Mouse (Mus musculus) A20 (cell line): ENCODE data around the gene Mcu.

Experiments
- DNase-seq: peaks from one replicate; pipeline ENCODE4 v3.0.0-alpha.2; 2011; ENCODE audit warnings: low read depth, low spot score

Gene Mcu

DNA sequence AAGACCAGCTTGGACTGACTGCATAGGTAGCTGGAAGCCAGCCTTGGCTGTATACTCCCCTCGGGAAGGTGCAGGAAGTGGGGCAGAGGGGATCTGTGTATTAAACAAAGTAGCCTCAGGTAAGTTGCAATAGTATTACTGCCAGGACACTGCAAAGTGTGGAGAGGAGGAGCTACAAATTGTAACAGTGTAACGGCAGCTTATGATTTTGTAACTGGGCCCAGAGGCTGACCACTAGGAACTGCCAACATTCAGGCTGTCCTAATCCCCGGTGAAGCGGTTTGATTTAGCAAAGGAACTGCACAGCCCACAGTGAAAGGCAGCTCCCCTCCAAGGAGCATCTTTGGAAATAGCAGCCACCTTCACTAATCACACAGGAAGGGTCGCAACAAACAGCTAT lies 3.2 kb downstream of the Mcu start:
- DNase-seq = no peak

DNA sequence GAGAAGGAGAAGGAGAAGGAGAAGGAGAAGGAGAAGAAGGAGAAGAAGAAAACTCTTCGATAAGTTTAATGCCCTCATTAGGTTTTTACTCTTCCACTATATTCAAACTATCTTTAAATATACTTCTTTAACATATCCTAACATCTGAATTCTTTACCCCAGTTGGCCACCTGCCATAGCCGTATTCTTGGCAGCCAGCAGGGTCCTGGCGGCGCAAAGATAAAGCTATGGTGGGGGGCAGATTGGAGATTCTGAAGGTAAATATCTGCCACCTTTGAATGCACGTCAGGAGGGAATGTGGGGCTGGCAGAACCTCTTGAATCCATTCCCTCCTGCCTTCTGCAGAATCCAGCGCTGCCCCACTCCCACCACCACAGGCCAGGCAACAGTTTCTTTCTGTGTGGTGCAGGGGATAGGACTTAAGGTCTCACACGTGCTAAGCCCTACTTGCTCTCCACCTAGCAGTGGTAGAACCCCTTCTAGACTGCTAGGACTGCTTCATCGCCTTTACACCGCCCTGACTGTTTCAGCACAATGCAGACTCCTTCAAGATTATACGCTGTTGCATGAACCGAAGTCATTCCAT lies 11.5 kb downstream of the Mcu start:
- DNase-seq = no peak

DNA sequence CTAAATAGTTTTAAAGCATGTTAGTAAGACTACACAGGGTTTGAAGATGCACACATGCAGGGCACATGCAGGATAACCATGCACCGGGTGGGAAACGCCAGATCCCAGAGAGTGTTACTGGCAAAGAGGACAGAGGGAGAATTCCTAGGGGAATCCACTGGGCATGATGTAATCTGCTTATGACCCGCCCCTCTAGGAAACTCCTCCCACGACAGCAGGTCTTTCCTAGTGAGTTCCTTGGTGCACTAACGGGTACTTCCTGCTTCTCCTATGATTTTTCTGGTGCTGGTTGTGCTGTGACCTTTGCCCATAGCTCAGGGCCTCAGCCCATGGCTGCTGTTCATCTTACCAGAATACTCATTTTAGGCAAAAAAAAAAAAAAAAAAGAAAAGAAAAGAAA lies 12.6 kb downstream of the Mcu start:
- DNase-seq = no peak

DNA sequence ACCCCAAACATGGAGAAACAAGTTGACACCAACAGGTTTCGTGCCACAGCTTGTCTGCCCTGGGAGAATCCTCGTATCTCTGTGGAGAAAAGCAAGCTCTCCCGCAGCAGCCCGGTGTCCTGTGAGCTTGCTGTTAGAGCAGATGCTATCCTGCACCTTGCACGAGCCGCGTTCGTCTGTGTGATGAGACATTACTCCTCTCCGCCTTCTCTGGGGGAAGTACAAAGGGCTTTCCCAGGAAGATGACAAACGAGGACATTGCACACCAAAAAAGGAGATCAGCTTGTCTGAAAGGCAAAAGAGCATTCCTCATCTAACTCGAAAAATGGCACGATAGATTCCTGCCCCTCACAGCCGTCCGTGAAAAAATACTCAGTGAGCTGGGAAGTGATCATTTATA lies 13.6 kb downstream of the Mcu start:
- DNase-seq = no peak

DNA sequence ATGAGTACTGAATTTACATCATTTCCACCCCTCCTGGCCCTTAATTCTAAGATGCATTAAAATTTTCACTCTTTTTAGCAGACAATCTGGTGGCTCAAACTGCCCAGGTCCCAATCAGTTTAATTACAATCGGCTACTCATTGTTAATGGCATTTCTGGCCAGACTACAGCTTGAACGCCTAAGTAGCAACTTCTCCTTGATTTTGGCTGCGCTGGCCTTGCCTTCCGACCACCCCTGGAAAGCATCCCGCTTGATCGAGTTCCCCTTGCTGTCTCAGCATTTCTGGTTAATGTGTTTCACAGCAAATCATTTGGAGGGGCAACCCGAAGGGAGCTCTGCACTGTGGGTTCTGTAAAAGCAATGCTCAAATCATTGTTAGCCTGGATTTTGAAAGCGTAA lies 14.4 kb downstream of the Mcu start:
- no peak for DNase-seq

DNA sequence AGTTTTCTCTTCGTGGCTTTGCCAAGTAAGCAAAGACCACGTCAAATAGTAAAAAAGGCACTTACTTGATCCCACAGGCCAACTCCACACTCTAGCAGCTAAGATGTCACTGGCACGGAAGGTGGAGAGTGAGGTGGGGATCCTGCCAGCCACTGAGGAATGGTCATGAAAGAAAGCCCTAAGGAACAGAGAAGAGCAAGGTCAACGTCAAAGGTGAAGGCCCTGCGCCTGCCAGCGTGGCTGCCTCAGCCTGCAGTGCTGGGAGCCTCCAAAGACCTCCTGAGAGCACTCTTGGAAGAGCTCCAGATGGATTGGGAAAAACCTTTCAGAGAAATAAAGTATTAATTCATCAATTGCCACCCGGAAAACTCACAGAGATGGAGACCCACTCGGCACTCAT lies 16.0 kb downstream of the Mcu start:
- DNase-seq = no peak

DNA sequence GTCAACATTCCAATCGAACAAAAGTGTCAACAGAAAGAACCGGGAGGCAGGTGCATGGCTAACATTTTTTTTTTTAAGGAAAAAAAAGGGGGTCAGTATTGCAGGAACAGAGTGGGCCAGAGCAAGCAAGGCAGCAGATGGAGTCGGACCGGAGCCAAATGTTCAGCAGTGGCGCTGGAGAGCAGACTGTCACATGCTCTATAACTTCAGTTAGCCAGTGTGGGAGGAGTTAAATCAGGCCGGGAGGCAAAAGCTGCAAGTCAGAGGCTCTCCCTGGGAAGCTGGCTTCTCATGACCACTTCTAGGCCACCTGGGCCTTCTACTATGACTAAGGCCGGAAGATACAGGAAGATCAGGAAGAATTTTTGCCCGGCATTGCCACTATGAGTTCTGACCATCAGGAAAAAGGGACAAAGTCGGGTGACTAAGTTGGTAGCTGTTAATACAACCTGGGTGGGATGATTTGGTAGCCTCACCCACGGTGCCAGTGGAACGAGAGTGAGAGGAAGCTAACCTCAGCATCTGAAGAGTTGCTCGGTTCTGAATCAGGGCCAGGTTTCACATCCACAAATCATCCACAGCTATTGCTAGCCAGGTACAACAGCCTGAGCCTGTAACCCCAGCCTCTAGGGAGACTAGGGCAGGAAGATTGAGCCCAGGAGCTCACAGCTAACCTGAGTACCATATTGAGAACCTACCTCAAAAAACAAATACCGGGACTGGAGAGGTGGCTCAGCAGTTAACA lies 22.5 kb downstream of the Mcu start:
- DNase-seq = peak; percentile 63

DNA sequence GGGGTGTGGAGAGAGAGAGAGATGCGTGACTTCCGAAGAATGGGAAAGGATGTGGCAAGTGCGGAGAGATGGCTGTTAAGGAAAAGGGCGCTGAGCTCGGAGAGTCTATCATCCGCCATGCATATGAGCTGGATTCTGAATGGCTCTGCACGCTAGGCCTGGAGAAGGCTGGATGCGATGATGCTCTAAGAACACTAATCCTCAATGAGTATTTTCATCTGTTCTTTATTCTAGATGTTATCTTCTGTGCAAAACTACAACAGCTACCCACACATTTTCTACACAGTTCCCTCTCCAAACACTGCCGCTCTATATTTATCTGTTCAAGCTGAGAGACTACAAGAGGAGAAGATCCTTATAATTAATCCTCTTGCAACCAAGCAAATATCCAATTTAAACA lies 25.9 kb downstream of the Mcu start:
- no peak for DNase-seq

DNA sequence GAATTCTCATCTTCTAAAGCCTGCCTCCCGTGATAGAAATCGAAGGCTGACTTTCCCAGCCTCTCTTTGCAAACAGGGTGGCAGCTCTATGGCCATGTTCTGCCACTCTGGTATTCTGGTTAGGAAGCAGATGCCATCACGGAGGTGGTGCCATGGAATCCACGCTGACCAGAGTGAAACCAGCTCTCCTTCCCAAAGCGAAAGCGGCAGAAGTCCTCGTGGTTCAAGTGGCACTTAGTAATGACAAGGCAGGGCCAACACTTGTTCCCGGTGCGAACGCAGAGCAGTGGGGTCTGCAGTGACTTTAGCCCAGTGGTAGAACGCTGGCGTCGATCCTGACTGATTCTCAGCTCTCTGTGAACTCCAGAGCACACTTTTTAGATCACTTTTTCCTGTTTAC lies 26.6 kb downstream of the Mcu start:
- peak; percentile 49 for DNase-seq

DNA sequence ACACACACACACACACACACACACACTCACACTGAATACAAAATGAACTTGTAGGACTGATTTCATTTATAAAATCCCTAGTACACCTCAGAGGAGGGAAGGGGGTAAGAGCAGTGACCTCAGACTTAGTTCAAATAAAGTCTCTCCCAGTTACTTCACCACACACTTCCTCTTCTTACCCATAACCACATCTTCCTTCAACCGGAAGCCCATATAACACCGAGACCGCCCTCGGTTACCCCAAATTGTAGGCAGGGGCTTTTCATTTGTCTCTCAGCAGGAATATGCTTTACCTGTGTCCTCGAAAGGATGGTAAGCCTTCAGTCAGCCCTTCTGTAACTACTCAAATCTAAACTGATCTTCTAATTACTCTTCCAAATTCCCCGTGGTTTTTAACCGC lies 27.1 kb downstream of the Mcu start:
- DNase-seq = peak; percentile 73

DNA sequence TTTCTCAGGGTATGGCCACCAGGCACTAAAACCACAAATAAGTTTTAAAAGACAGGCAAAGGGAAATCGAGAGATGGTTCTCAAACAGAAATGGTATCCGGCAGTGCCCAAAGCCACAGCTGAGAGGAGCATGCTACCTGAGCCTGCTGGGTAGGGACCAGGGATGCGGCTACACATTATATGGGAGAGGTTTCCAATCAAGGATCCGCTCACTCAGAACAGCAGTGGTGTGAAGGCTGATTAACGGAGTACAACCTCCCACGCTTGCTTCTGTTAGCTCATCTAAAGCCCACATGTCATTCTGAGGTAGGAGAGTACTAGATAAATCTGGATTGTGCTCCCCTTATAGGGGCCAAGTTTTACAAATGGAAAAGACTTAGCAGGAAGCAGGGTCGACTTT lies 28.4 kb downstream of the Mcu start:
- DNase-seq = no peak

DNA sequence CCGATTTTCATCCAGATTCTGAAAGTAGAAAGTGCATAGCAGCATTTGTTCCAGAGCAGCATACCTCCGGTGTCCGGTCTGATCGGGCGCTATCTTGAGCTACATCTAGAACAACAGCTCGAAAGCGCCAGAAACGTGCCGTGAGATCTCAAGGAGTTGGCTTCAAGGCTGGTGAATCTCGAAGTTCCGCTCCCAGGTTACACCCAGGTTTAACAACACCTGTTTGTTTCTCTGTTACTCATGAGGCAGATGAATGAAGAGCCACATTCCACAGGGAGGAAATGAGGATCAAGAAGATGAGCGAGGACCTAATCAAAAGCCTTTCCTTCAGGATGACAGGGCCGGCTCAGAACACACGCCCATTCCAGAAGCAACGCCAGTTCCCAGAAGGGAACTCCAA lies 29.7 kb downstream of the Mcu start:
- no peak for DNase-seq

DNA sequence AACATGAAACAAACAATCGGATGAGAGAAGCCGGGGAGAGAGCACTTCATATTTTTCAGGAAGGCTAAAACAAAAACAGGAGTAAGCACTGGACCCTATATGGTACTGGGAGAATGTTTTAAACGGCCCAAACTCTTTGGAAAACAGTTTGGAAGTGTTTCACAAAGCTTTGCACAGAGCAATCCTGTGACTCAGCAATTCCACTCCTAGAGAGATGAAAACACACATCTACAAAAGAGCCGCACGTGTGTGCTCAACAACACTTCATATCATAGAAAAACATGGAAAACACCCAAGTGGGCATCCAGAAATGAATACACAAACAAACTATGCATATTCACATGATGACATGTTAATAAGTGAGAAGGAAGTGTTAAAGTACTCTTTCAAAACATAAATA lies 30.9 kb downstream of the Mcu start:
- DNase-seq = no peak

DNA sequence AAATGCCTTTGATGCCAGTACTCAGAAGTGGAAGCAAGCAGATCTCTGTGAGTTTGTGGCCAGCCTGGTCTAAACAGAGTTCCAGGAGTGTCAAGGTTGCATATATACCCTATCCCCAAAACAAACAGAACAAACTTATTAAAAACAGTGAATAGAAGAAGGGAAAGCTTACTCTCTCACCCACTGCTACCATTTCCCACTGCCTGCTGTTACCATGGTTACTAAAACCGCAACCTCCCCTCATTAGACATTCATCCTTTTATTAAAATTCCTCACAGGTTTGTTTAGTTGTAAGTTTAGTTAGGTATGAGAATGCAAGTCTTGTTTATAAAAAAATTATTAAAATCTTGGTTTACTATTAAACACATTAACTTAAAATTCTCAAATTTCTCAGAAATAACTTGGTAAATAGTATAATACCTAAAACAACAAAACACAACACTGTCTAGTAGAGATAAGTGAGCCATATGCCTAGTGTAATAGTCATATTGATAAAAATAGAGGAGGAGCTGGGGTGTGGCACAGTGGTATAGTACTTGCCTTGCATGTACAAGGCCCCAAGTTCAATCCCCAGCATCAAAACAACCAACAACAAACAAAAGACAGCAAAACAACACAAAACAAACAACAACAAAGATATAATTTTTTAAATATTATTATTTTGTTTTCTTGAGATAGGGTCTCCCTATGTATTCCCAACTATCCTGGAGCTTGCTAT lies 34.5 kb downstream of the Mcu start:
- DNase-seq = no peak

DNA sequence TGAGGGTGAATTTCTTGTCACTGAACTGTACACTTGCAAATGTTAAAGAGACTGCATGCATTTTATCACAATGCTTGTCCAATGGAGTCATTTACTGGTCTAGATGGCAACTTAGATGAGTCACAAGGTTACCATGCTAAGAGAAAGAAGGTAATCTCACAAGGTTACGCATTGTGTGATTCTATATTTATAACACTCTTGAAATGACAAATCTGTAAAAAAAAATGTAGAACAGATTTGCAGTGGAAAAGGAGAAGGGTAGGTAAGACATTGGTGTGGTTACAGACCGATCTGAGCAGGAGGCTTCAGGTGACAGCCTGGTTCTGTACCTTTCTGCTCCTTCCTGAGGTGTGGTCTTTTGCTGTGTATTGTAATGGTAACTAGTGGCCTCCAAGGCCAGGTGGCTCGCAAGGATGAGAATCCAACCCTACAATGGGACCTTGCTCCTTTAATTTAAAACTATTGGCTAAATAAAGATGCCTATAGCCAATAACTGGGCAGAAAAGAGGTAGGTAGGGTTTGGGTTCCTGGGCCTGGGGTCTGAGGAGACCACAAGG lies 35.8 kb downstream of the Mcu start:
- no peak for DNase-seq

DNA sequence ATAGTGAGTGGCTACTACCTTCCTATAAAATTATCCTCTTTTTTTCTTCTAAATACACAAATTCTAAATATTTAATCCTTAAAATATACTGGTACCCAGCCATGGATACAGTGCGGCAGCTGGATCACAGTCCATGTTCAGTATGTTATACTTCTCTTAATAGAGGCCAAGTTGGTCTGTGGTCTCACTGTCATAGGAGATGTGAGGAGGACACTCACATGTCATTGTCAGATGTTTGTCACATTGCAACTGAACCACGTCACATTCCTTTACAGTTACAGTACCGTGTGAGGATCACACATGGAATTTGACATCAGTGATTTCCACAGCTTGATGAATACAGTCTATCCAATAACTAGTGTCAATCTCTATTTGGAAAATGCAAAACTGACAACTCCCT lies 36.8 kb downstream of the Mcu start:
- no peak for DNase-seq

DNA sequence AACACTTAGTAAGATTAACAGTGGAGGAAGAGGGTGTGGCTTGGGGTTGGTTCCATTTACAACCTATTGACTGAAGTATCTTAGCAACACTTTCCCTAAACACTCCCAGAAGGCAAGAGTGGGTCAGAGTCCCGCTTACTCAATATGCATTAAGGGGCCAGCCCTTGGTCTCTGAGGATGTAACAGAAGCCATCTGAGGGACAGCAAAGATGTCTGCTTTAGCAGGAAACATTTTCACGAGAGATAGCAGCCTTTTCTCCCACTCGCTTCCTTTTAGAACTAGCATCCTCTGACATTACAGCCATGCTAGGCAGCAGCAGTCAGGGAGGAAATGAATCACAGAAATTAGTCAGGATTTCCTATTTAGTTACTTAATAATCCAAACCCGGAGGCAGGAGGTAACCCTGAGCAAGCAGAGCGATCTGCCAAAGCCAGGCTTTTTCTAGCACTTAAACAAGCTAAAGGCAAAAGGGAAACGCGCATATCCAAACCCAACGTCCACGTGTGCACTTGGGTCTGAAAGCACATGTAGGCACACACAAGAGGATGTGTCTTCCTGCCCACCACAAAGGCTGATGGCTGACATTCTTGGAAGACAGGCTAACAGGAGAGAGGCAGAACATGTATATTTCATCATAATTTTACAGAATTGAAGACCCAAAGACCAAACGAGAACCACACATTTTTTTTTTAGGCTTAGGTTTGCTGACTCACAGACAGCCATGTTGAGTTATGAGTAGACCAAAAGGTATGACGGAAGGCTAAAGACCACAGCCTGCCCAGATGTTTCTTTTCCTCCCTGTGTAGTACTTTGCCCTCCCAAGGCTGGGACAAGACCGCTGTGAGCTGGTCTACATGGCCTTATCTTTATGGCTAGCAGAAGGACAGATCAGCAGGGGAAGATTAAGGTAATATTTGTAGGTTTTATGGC lies 38.4 kb downstream of the Mcu start:
- no peak for DNase-seq

DNA sequence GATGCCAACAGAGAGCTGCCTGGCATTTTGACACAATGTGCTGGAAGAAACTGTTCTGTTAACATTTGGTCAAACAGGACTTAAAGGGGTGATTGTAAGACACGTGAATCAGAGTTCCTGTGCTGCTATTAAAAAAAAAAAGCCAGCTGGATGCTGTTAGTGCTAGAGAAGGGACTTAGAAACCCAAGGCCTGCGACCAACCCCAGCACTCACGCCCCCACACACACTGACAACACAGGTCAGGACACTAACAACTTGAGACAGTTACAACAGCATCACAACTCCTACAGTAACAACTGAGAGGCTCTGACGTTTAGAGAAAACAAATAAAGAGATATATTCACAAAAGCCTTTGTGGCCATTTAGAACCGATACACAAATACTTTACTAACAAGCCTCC lies 40.2 kb downstream of the Mcu start:
- DNase-seq = no peak

DNA sequence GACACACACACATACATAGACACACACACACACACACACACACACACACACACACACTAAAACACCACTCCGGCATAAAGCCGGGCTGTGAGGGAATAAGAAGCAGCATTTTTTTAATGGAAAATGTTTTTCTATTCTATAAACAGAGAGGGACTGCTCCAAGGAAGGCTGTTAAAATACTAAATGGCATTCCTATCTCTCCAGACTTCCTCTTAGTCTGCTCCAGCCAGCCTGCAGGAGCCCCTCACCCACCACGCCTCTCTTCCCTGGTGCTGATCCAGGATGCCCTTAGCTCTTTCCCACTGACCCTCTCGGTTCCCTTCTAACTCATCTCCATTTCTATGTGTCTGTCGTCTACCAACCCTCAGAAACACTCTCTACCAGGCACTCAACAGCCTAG lies 44.5 kb downstream of the Mcu start:
- DNase-seq = no peak

DNA sequence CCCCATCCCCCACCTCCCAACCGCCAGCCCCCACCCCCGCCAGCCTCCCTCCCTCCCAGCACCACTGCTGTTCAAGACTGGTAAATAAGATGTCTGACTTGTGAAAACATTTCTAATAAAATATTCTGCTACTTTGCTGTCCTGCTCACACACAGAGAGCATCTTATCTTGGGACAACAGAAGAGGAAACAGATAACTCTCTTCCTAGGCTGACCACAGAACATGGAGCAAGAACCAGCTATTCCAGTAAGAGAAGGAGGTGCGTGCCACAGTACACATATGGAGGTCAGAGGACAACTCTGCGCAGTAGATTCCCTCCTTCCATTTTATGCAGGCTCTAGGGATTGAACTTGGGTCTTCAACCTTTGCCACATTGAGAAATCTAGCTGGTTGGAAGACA lies 45.2 kb downstream of the Mcu start:
- DNase-seq = no peak

DNA sequence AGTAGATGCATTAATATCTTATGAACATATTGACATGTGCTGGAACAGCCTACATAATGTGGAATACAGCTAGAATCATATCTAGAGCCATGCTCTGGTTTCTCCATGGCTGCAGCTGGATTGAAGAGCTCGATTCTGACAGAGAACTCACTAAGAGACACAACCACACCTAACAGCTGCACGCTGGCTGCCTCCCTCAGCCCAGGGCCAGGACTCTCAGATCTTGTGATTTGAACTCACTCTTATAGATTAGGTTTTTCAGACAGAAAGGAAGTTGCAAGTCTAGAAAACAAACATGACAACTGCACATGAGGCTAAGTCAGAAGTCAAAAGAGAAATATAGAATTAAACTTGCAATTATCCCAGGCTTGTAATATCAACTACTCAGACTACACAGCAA lies 45.7 kb downstream of the Mcu start:
- DNase-seq = no peak

DNA sequence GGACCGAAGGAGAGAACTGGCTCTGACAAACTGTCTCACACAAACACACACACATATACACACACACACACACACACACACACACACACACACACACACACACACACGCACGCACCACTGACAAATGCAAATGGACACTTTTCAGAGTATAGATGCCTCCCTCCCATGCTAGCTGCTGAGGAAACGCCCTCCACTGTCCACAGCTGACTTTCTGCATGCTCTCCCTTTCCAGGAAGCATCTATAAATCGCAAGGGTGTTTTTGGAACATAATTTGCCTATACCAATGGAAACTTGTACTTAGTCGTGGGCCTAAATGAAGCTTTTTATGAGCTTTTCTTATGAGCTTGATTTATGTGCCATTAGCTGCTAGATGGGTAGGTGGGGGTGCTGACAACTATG lies 46.1 kb downstream of the Mcu start:
- no peak for DNase-seq
